Mouse (Mus musculus): ENCODE measurements around the gene Aes. TPM values are rescaled to one million over a fixed set of nuclear protein-coding genes. Genes with fewer than 3 reads are reported as not detected.

Aes gene
- total RNA-seq, 2 experiments from 2014 or later: 474 to 479 TPM

Other genes with a start within 250 kb of the Aes start
- gene Cactin, start 238.4 kb upstream of the Aes start, total RNA-seq (2021): 10 to 100 TPM; 26.5 to 26.9 TPM
- 1 to 10 TPM; 1.6 to 2.0 TPM for gene Tbxa2r, start 230.8 kb upstream of the Aes start, total RNA-seq (2021)
- under 1 TPM; 0.12 to 0.28 TPM for gene Gipc3, start 216.2 kb upstream of the Aes start, total RNA-seq (2021)
- 10 to 100 TPM; 23.5 to 26.8 TPM for gene Hmg20b, start 209.0 kb upstream of the Aes start, total RNA-seq (2021)
- 10 to 100 TPM; 29.6 to 29.7 TPM for gene Mfsd12, start 202.0 kb upstream of the Aes start, total RNA-seq (2021)
- 1 to 10 TPM; 1.3 to 1.4 TPM for gene 4930404N11Rik, start 193.7 kb upstream of the Aes start, total RNA-seq (2021)
- 100 to 1,000 TPM; 109 to 112 TPM for gene Fzr1, start 181.0 kb upstream of the Aes start, total RNA-seq (2021)
- gene Dohh, start 175.1 kb upstream of the Aes start, total RNA-seq (2021): 10 to 100 TPM; 58.8 to 61.5 TPM
- gene Gm48551, start 175.0 kb upstream of the Aes start, total RNA-seq (2021): 1 to 10 TPM; 3.7 to 4.4 TPM
- 1 to 10 TPM; 2.7 to 5.9 TPM for gene Gm48552, start 170.5 kb upstream of the Aes start, total RNA-seq (2021)
- gene Smim24, start 166.4 kb upstream of the Aes start, total RNA-seq (2021): 1 to 10 TPM; 1.5 to 2.3 TPM
- 10 to 100 TPM; 29.5 to 31.1 TPM for gene Nfic, start 103.9 kb upstream of the Aes start, total RNA-seq (2021)
- 100 to 1,000 TPM; 303 to 316 TPM for gene Celf5, start 76.8 kb upstream of the Aes start, total RNA-seq (2021)
- gene Ncln, start 63.1 kb upstream of the Aes start, total RNA-seq (2021): 100 to 1,000 TPM; 104 to 105 TPM
- under 1 TPM; 0.14 to 0.66 TPM for gene S1pr4, start 59.4 kb upstream of the Aes start, total RNA-seq (2021)
- gene Gna15, start 35.3 kb upstream of the Aes start, total RNA-seq (2021): 1 to 10 TPM; 1.1 to 1.6 TPM
- 100 to 1,000 TPM; 116 to 117 TPM for gene Gna11, start 14.3 kb upstream of the Aes start, total RNA-seq (2021)
- gene Tle2, start 15.1 kb downstream of the Aes start, total RNA-seq (2021): 10 to 100 TPM; 34.0 to 44.5 TPM
- 1 to 10 TPM; 2.2 to 3.2 TPM for gene Tle6, start 41.6 kb downstream of the Aes start, total RNA-seq (2021)
- gene BC025920, start 46.8 kb downstream of the Aes start, total RNA-seq (2021): 1 to 10 TPM; 2.5 to 2.7 TPM
- gene Sirt6, start 68.3 kb downstream of the Aes start, total RNA-seq (2021): 10 to 100 TPM; 37.4 to 38.1 TPM
- 10 to 100 TPM; 37.9 to 44.6 TPM for gene Ankrd24, start 69.1 kb downstream of the Aes start, total RNA-seq (2021)
- gene Gm10778, start 89.6 kb downstream of the Aes start, total RNA-seq (2021): 1 to 10 TPM; 5.4 to 5.5 TPM
- 10 to 100 TPM; 10.5 to 13.1 TPM for gene Zfp433, start 145.3 kb downstream of the Aes start, total RNA-seq (2021)
- gene Gm3055, start 211.7 kb downstream of the Aes start, total RNA-seq (2021): 10 to 100 TPM in 1 of 2 experiments, 1 to 10 TPM in 1; 9.3 to 11.1 TPM

Measured in left cerebral cortex, postnatal 4 days (tissue).